Mouse (Mus musculus): ENCODE results near the gene Mtfr1l.

The Mtfr1l gene

DNA sequence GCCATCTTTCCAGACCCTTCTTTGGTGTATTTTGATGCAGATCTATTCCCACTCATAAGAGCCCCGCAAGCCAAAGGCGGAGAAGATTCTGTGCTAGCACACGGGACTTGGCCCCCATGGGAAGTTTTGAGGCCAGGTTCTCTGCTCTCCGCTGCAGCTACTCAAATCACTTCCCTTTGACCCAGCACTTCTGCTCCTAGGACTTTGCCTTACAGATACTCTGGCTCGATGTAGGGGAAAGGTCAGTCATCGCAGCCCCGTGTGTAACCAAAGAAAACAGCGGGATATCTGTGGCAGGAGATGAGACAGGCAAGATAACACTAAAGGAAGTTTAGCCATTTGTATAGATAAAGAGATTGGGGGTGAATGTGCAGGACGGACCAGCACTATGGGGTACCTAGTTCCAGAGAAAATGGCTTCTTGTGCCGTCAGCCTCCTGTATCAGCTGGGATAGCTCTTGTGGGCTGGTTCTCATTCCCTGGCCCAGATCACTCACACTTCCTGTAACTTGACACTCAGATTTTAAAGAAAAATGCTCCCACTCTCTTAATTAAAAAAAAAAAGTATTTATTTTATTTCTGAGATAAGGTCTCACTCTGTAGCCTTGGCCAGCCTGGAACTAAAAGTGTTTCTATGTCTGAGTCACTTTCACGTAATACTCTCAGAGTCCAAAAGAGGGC is 45.1 kb downstream of the Mtfr1l start:
- DNase-seq (ENCODE audit: extremely low spot score), result no peak

DNA sequence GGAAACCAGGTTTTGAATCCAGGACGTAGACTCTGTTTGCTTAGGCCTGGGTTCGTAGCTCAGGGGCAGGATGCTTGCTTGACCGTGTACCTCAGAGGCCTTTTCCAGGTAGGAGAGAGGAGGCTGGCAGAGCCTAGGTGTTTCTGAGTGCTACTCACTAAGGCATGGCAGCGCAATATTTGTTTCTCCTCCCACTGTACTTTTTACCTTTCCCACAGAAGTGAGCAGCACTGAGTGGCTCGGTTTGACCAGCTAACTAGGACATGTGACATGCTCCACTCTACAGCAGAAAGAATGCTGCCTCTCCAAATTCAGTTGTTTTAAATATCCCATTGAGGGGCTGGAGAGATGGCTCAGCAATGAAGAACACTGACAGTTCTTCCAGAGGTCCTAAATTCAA is 47.0 kb downstream of the Mtfr1l start:
- no peak for DNase-seq (ENCODE audit: extremely low spot score)

DNA sequence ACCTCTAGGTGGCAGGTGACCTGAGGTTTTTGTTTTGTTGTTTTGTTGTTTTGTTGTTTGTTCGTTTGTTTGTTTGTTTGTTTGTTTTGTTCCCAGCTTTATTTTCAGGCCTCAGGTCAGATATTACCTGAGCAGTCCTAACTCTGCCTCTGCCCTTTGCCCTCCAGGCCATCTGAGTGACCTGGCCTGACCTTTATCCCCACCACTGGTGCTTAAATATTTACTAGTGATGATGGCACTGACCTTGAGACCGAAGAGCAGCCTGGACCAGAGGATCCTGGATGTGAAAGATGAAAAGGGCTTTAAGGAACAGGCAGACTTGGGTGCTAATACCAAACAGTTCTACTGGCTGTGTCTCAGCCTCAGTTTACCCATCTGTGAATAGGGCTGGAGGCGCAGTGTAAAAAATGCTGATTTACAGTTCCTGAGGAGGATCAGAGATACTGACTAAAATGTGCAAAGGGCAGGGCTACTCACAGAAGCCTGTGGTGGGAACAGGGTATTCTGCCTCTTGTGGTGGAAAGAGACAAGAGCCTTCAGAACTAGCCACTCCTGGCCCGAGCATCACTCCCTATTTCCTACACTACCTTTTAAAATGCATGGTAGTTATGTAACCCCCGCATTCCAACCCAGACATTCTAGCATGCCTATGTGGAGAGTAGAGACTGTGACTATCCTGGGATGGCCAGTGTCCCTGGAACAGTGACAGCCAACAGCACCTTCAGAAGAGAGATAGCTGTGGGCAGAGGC is 49.9 kb downstream of the Mtfr1l start:
- no peak for DNase-seq (ENCODE audit: extremely low spot score)

DNA sequence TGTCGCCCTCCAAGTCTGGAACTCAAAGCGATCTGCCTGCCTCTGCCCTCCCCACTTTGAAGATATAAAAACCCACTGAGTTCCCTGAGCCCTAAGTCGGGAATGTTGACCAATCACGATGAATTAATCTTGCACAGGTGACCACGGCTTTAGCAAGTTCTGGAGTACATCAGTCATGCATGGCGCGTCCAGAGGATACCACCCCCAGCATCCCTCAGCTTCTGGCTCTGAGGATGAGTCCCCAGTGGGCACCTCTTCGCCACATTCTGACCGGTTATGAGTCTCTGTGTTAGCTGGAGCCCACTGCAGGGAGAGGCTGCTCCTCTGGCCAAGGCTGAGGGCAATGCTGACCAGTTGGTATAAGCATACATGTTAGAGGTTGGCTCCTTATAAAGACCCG is 51.0 kb downstream of the Mtfr1l start:
- no peak for DNase-seq (ENCODE audit: extremely low spot score)

DNA sequence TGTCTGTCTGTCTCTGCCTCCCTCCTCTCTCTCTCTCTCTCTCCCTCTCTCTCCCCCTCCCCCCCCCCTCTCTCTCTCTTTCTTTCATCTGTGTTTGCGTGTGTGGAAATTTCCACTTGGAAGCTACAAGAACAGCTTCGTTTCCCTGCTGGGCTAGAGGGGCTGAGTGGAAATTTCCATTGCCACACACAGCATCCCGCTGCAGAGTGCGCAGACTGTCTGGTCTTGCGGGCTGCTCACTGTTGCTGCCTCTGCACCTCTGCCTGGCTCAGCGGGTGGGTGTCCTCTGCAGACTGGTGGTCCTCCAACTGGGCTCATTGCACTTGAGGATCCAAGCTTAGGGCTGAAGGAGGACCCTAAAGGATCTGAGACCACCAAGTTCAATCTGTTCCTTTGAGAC is 51.5 kb downstream of the Mtfr1l start:
- no peak for DNase-seq (ENCODE audit: extremely low spot score)

DNA sequence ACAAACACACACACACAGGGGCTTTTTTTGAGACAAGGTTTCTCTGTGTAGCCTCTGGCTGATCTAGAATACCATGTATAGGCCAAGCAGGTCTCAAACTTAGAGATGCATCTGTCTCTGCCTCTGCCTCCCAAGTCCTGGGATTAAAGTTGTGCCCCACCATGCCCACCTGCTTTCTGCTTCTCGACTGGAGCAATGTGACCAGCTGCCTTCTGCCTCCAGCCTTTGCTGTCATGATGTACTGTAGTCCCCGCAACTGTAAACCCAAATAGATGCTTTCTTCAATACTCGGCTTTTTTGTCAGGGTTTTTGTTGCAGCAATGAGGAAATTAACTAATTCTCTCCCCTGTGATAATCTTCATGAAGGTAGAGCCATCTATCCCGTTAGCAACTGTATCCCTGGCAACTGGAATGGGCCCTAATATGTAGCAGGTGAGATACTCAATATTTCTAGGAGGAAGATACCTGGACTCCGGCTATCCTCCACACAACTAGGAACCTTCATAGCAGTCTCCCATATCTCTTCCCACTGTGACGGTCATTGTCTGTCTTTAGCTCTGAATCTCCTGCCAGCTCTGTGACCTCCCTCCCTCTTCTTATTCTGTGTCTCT is 52.0 kb downstream of the Mtfr1l start:
- no peak for DNase-seq (ENCODE audit: extremely low spot score)

DNA sequence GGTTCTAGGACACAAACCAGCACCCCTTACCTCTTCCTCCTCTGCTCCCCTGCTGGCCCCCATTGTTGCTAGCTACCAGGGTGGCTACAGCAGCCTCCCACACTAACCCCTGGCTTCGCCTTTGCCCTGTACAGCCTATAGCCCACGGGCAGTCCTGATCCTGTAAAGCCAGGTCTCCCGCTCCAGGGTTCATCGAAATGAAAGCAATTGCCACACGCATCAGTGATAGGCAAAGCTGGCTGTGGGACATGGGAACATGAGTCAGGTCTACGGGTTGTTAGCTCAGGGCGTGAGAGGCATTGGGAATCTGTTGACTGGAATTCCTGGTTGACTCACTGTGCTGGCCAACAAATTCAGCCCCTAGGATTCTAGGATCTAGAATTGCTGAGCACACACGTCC is 52.7 kb downstream of the Mtfr1l start:
- DNase-seq (ENCODE audit: extremely low spot score), result no peak

DNA sequence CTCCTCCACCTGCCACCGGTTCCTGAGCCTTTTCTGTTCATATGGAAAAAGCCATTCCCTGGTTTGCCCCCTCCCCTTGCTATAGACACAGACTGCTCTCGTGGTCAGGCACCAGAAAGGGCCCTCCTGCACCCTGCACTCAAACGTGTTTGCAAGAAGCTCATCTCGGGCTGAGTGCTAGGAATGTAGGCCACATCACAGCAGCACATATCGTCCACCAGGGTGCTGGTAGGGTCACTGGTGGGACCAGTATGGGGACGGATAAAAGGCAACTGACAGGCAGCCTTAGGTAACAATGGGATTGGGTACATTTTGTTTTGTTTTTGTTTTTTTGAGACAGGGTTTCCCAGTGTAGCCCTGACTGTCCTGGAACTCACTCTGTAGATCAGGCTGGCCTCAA is 53.9 kb downstream of the Mtfr1l start:
- DNase-seq (ENCODE audit: extremely low spot score), result no peak

DNA sequence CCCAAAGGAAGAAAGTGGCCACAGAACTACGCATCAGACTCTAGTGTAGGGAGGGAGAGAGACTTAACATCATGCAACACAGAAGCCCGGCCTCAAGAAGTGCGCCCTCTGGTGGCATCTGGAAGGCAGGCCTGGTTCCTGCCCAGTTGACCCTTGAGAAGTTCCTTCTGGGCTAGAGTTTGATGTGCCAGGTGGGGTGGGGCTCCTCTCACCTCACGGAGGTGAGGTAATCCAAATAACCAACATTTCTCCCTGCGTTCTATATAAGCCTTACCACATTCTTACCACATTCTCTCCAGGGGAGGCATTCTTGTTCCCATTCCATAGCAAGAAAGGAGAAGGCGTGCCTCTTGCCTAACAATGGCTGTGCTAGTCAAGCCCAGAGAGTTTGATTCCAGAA is 54.3 kb downstream of the Mtfr1l start:
- DNase-seq (ENCODE audit: extremely low spot score), result peak; percentile 66

DNA sequence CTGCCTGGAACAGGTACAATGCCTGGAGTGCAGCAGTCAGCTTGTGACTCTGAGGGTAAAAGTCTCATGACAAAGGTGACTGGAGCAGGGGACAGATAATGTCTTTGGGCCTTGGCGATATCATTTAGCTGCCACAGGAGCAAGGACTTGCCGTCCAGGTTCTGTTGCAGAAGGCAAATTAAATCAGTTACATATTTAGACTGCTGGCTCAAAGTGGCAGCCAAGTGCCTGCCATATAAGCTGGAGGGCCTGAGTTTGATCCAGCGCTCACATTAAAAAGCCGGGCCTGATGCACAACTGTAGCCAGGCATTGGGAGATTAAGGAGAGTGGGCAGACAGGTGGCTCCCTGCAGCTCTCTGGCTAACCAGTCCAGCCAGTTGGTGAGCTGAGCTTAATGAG is 55.3 kb downstream of the Mtfr1l start:
- no peak for DNase-seq (ENCODE audit: extremely low spot score)

DNA sequence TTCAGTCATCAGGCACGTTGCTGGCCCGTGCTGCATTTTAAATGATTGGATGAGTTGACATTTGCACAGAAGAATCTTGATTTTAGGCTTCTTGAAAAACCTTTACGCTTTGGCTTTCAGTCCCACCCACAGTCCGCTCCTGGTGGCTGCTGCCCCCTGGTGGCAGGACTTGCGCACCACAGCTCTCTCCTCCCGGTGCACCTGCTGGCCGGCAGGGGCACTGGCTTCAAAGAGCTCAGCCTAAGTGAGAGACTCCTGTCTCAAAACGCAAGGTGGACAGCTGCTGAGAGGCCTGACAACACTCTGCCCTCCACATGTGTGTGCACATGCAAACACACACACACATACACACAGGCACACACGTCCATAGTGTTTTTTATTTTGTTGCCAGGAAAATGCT is 57.2 kb downstream of the Mtfr1l start:
- peak; percentile 90 for DNase-seq (ENCODE audit: extremely low spot score)

DNA sequence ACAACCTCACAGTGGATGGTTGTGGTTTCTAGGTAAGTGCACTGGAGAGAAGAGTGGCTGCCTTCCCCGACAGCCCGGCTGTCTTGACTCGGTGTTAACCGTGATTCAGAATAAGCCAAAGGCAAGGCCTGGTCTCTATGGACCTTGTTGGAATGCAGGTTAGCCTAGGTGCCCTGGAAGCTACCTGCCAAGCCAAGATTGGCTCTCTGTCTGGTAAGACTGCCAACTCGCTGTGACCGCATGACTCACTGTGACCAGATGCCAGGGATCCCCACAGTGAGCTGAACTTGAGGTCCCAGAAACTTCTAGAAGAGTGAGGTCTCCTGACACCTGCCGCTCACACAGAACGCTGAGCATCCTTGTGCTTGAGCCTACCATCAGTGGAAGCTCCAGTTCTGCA is 58.3 kb downstream of the Mtfr1l start:
- no peak for DNase-seq (ENCODE audit: extremely low spot score)
